Mouse (Mus musculus): ENCODE measurements at regions not wholly inside any gene's neighbourhood (a gene's known extent, or its start where the extent isn't known, plus 50 kb on each side); places are given as distances from the start of the nearest gene placed in this dataset.

GRCm38 (mm10) chr10:66351036-66351435, 744.9 kb upstream of the Jmjd1c start:
- no peak for DNase-seq

DNA sequence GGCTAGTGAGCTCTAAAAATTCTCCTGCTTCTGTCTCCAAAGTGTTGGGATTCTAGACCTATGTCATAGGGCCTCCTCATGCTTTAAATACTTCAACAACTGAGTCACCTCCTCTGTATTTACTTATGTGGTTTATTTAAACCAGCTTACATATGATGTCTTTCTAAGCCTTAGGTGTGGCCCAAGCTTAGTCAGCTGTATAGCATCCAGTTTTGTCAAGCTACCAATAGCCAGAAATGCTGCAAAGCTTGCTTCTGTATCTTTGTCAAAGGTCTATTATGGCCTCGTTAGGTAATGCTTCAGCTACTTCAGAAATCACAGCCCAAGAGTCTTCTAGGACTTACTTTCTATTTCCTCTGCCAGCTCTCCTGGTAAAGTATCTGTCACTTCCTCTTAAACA, 741.9 kb upstream of the Jmjd1c start:
- no peak for DNase-seq

DNA sequence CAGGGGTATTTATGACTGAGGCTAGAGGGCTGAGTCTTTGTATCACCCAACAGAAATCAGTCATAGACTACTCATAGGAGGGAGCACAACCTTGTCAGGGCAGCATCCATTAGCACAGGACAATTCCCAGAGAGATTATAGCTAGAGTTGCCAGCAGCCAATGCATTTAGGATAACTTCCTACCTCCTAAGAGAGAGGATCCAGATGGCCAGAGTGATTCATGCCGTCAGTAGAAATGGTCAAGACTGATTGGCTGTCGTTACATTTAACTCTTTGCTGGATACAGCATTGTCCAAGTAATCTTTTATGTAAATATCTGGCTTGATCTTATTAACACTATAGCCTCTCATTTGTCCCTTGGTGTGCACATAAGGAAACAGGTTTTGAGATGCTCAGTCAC, 740.9 kb upstream of the Jmjd1c start:
- peak; percentile 25 for DNase-seq

- peak; percentile 94 for DNase-seq
These were observed 738.2 kb upstream of the Jmjd1c start for GRCm38 (mm10) chr10:66357736-66358135.

- DNase-seq: peak; percentile 74
These were observed 725.8 kb upstream of the Jmjd1c start for GRCm38 (mm10) chr10:66370096-66370495.

DNA sequence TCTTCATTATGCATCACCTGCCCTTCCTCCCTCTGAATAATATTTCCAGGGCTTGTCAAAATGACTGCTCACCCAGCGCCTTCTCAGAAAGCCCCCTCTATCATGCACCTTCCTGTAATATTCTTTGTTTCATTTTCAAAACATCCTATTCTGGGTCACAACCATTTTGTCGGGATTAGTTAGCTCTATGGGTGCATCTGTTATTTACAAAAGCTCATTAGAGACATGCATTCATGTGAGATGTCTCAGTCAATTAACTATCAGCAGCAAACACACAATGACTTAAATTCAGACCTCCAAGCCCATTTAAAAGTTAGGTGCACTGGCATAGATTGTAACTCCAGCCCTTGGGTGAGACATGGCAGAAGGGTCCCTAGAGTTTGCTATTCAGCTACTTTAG, 724.2 kb upstream of the Jmjd1c start:
- DNase-seq: no peak
